13 mouse cellular contexts compared by ENCODE assay signal in the genomic region with DNA sequence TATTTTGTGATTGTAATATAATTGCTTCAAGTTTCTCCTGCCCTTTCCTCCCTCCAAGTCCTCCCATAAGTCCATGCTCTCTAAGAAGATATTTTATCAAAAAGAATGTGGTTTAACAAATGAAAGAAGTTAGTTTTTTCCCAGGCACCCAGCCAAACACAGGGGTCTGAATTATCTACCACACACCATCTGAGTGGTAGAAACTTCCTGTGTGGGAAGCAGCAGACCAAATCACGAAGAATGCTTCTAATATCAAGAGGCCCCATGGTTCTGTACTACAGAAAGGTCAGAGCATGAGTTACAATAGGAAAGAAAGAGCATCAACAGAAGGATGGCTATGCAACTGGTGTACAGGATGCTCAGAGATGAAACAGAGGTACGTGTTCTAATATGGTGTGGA. TPM values are rescaled to one million over a fixed set of nuclear protein-coding genes. Genes with fewer than 3 reads are reported as not detected.
"Had no signal": no experiment of that assay in that cellular context is flagged by ENCODE, and none has a peak within 500 bp of the region (broad histone marks: within the 10 kb centered on the region; RNA-seq: fewer than 3 reads in every experiment).

No protein-coding gene starts in this region.

- ATAC-seq: lung, postnatal 0 days; midbrain, embryonic 15.5 days had no signal

- DNase-seq: kidney, adult 8-10 months; kidney, postnatal 14 days; kidney, postnatal 4 days; liver, embryonic 13.5 days; lung, adult 2 months; lung, postnatal 36 days; right cerebral cortex, adult 18-20 months; right cerebral cortex, postnatal 14 days; right cerebral cortex, postnatal 4 days; thymus, postnatal 25 days had no signal

RNA-seq across cellular contexts. Expression of a gene that starts 25.9 kb away (rescaled TPM):
- total RNA-seq: liver, adult 2 months had no signal
